Mouse (Mus musculus) neural tube, embryonic 12.5 days (tissue): ENCODE measurements around the gene Mill2. TPM values are rescaled to one million over a fixed set of nuclear protein-coding genes. Genes with fewer than 3 reads are reported as not detected.

ENCODE experiments used
- ATAC-seq: fragments of 200-750 bp; cut with Nextera tagmentation; 2 replicates; pipeline ENCODE4 v1.8.0; 2017; ENCODE audit warnings: low read depth, mild to moderate bottlenecking, moderate TSS enrichment, moderate library complexity; ENCODE audit not compliant: low FRiP score
- H3K27ac ChIP-seq: fragments of 300-500 bp; sonication (generic); 2 replicates; pipeline ENCODE4 v1.5.1; 2016
- H3K27me3 ChIP-seq: fragments of 300-500 bp; sonication (generic); replicated peaks from 2 replicates; pipeline ENCODE4 v1.6.1; 2016; ENCODE audit warnings: mild to moderate bottlenecking
- H3K36me3 ChIP-seq: fragments of 300-500 bp; sonication (generic); 2 replicates; pipeline ENCODE4 v1.6.1; 2016; ENCODE audit warnings: mild to moderate bottlenecking
- H3K4me1 ChIP-seq: fragments of 300-500 bp; sonication (generic); 2 replicates; pipeline ENCODE4 v1.6.1; 2016
- H3K4me2 ChIP-seq: fragments of 300-500 bp; sonication (generic); replicated peaks from 2 replicates; pipeline ENCODE4 v1.6.1; 2016; ENCODE audit warnings: mild to moderate bottlenecking
- H3K4me3 ChIP-seq: fragments of 300-500 bp; sonication (generic); 2 replicates; pipeline ENCODE4 v1.5.1; 2016
- H3K9ac ChIP-seq: fragments of 300-500 bp; sonication (generic); 2 replicates; pipeline ENCODE4 v1.6.1; 2016; ENCODE audit warnings: mild to moderate bottlenecking
- H3K9me3 ChIP-seq: fragments of 300-500 bp; sonication (generic); 2 replicates; pipeline ENCODE4 v1.6.1; 2016; ENCODE audit warnings: mild to moderate bottlenecking
- WGBS: fragments of 180-500 bp; shearing (Covaris S2); methylation state at CpG from one replicate; pipeline ENCODE4 v1.1.7; 2016; 5-methylcytosine and 5-hydroxymethylcytosine counted together
- polyA plus RNA-seq: library from polyadenylated mRNA; unstranded; fragments of >200 nt; fragmentation: Nextera tagmentation; extraction: Ambion mirVana; gene quantifications from 2 replicates; pipeline ENCODE4 v1.2.1, GENCODE M21; 2016

The Mill2 gene
- polyA plus RNA-seq, 1 experiment from 2014 or later, result 0.10 TPM

- H3K4me2 ChIP-seq, result peak overlapping the region; percentile 74
- H3K4me1 ChIP-seq, result peaks cover 19% of the 10 kb centered on the region
- no peaks in the 10 kb centered on the region; the same call in 1 of the 2 replicates for H3K36me3 ChIP-seq
- peak overlapping the region; percentile 52 for H3K4me3 ChIP-seq
- no peak; the same call in 1 of the 2 replicates for ATAC-seq
- H3K9ac ChIP-seq, result peak overlapping the region; percentile 44
- H3K9me3 ChIP-seq, result no peaks in the 10 kb centered on the region
- no peaks in the 10 kb centered on the region for H3K27me3 ChIP-seq
- 10% methylated on average over 17 of the region's 17 CpGs for WGBS
- no peak overlapping the region for H3K27ac ChIP-seq
Measured at GRCm38 (mm10) chr7:18909797-18910196, 70.0 kb downstream of the Mill2 start.

- Histone ChIP-seq H3K4me3 (peak within 1 kb of the TSS; percentile 52), H3K4me1 (peaks cover 19% of the 10 kb centered on the region), H3K36me3 (no peaks in the 10 kb centered on the region; the same call in 1 of the 2 replicates), H3K27me3 (no peaks in the 10 kb centered on the region), H3K27ac (no peak within 1 kb of the TSS), H3K9ac (peak within 1 kb of the TSS; percentile 44), H3K9me3 (no peaks in the 10 kb centered on the region), H3K4me2 (peak within 1 kb of the TSS; percentile 74)
- peak; percentile 99 for ATAC-seq
- under 1% methylated on average over 33 of the region's 33 CpGs for WGBS
Measured at GRCm38 (mm10) chr7:18910241-18910831, 70.6 kb downstream of the Mill2 start, which contains the start of gene Ccdc61. Ccdc61 (minus strand) TSS chr7:18910415.

Other genes with a start within 250 kb of the Mill2 start
- gene Psg23, start 223.5 kb upstream of the Mill2 start, polyA plus RNA-seq, result not detected in 2 replicates
- gene Psg21, start 183.2 kb upstream of the Mill2 start, polyA plus RNA-seq, result not detected in 2 replicates
- not detected in 2 replicates for gene Psg20, start 153.8 kb upstream of the Mill2 start, polyA plus RNA-seq
- not detected in 2 replicates for gene Psg22, start 121.9 kb upstream of the Mill2 start, polyA plus RNA-seq
- not detected in 2 replicates for gene Psg19, start 41.4 kb upstream of the Mill2 start, polyA plus RNA-seq
- gene Psg17, start 18.4 kb upstream of the Mill2 start, polyA plus RNA-seq, result not detected in 2 replicates
- gene Pglyrp1, start 31.4 kb downstream of the Mill2 start, polyA plus RNA-seq, result 3.9 and 4.7 TPM in 2 replicates
- 32.9 and 34.0 TPM in 2 replicates for gene Ccdc61, start 70.4 kb downstream of the Mill2 start, polyA plus RNA-seq
- gene Nova2, start 85.9 kb downstream of the Mill2 start, polyA plus RNA-seq, result 12.1 and 12.6 TPM in 2 replicates
- gene Nanos2, start 147.4 kb downstream of the Mill2 start, polyA plus RNA-seq, result 0.24 and 0.72 TPM in 2 replicates
- gene Mypop, start 151.3 kb downstream of the Mill2 start, polyA plus RNA-seq, result 6.1 and 7.0 TPM in 2 replicates
- gene Irf2bp1, start 164.1 kb downstream of the Mill2 start, polyA plus RNA-seq, result 41.6 and 45.2 TPM in 2 replicates
- gene Foxa3, start 183.6 kb downstream of the Mill2 start, polyA plus RNA-seq, result 0.09 and 0.19 TPM in 2 replicates
- gene Sympk, start 184.4 kb downstream of the Mill2 start, polyA plus RNA-seq, result 46.9 and 47.3 TPM in 2 replicates
- gene Rsph6a, start 214.7 kb downstream of the Mill2 start, polyA plus RNA-seq, result not detected in 2 replicates
- gene Dmwd, start 236.3 kb downstream of the Mill2 start, polyA plus RNA-seq, result 29.6 and 30.7 TPM in 2 replicates
- gene Dmpk, start 243.9 kb downstream of the Mill2 start, polyA plus RNA-seq, result 13.7 and 18.2 TPM in 2 replicates